Mouse (Mus musculus): ENCODE results near the gene Secisbp2l. TPM values are rescaled to one million over a fixed set of nuclear protein-coding genes. Genes with fewer than 3 reads are reported as not detected.

Gene Secisbp2l
- total RNA-seq, 2 experiments from 2014 or later, result 94.4 to 97.7 TPM

- no peak for TF ChIP-seq CTCF (conservative IDR thresholded peaks at IDR 0.05)
- no peak overlapping the region for H3K27ac ChIP-seq
Measured at GRCm38 (mm10) chr2:125724546-125725114, 58.0 kb downstream of the Secisbp2l start.

GRCm38 (mm10) chr2:125724086-125724430 is 58.6 kb downstream of the Secisbp2l start, which contains the start of gene Shc4:
Gene Shc4, minus strand, starts transcription at chr2:125724148.
- no peak for TF ChIP-seq CTCF (conservative IDR thresholded peaks at IDR 0.05)
- Histone ChIP-seq H3K27ac (0 out of 2 replicates have a peak within 1 kb of the TSS, but pooled peaks have one; percentile 43), H3K4me3 (peak within 1 kb of the TSS; percentile 60)
- no peak for DNase-seq (ENCODE audit: low spot score in 2 of 2)

More at GRCm38 (mm10) chr2:125724546-125725114, 58.0 kb downstream of the Secisbp2l start:
- no peak for DNase-seq (ENCODE audit: low spot score in 2 of 2)
- H3K4me3 ChIP-seq, result peak overlapping the region; percentile 60; the same call in 1 of the 2 replicates

GRCm38 (mm10) chr2:125723408-125724085 is 59.1 kb downstream of the Secisbp2l start:
- DNase-seq (ENCODE audit: low spot score in 2 of 2), result no peak
- peak; percentile 55 for TF ChIP-seq CTCF (conservative IDR thresholded peaks at IDR 0.05)
- peak overlapping the region; percentile 60 for H3K4me3 ChIP-seq
- 0 out of 2 replicates have a peak overlapping the region, but pooled peaks have one; percentile 43 for H3K27ac ChIP-seq

GRCm38 (mm10) chr2:125723086-125723407 is 59.6 kb downstream of the Secisbp2l start:
- Histone ChIP-seq H3K27ac (0 out of 2 replicates have a peak overlapping the region, but pooled peaks have one; percentile 3), H3K4me3 (peak overlapping the region; percentile 60)
- no peak for TF ChIP-seq CTCF (conservative IDR thresholded peaks at IDR 0.05)
- no peak for DNase-seq (ENCODE audit: low spot score in 2 of 2)

GRCm38 (mm10) chr2:125716599-125716998 is 66.1 kb downstream of the Secisbp2l start:
- DNase-seq (ENCODE audit: low spot score in 2 of 2), result no peak
- no peak for TF ChIP-seq CTCF (conservative IDR thresholded peaks at IDR 0.05)
- Histone ChIP-seq H3K4me3 (no peak overlapping the region), H3K27ac (no peak overlapping the region)

- DNase-seq (ENCODE audit: low spot score in 2 of 2), result no peak
- TF ChIP-seq CTCF (conservative IDR thresholded peaks at IDR 0.05), result no peak
- Histone ChIP-seq H3K27ac (no peak overlapping the region), H3K4me3 (no peak overlapping the region)
Measured at GRCm38 (mm10) chr2:125706510-125706921, 76.2 kb downstream of the Secisbp2l start.

- H3K27ac ChIP-seq, result no peak overlapping the region
- TF ChIP-seq CTCF (conservative IDR thresholded peaks at IDR 0.05), result no peak
- H3K4me3 ChIP-seq, result no peak overlapping the region
- DNase-seq (ENCODE audit: low spot score in 2 of 2), result no peak
Measured at GRCm38 (mm10) chr2:125704907-125705631, 77.6 kb downstream of the Secisbp2l start.

GRCm38 (mm10) chr2:125702851-125703250 is 79.8 kb downstream of the Secisbp2l start:
- DNase-seq (ENCODE audit: low spot score in 2 of 2), result no peak
- Histone ChIP-seq H3K4me3 (no peak overlapping the region), H3K27ac (no peak overlapping the region)
- TF ChIP-seq CTCF (conservative IDR thresholded peaks at IDR 0.05), result no peak

- TF ChIP-seq CTCF (conservative IDR thresholded peaks at IDR 0.05), result no peak
- Histone ChIP-seq H3K4me3 (no peak overlapping the region), H3K27ac (no peak overlapping the region)
- DNase-seq (ENCODE audit: low spot score in 2 of 2), result no peak
Measured at GRCm38 (mm10) chr2:125701606-125702005, 81.1 kb downstream of the Secisbp2l start.

GRCm38 (mm10) chr2:125696219-125696618 is 86.5 kb downstream of the Secisbp2l start:
- no peak for DNase-seq (ENCODE audit: low spot score in 2 of 2)
- 0 out of 2 replicates have a peak overlapping the region, but pooled peaks have one; percentile 18 for H3K27ac ChIP-seq
- no peak for TF ChIP-seq CTCF (conservative IDR thresholded peaks at IDR 0.05)
- H3K4me3 ChIP-seq, result no peak overlapping the region

- DNase-seq (ENCODE audit: low spot score in 2 of 2), result no peak
- no peak for TF ChIP-seq CTCF (conservative IDR thresholded peaks at IDR 0.05)
- Histone ChIP-seq H3K4me3 (no peak overlapping the region), H3K27ac (no peak overlapping the region)
Measured at GRCm38 (mm10) chr2:125694798-125695197, 87.9 kb downstream of the Secisbp2l start.

- no peak overlapping the region for H3K27ac ChIP-seq
- no peak for DNase-seq (ENCODE audit: low spot score in 2 of 2)
- H3K4me3 ChIP-seq, result no peak overlapping the region
- no peak for TF ChIP-seq CTCF (conservative IDR thresholded peaks at IDR 0.05)
Measured at GRCm38 (mm10) chr2:125692010-125692409, 90.7 kb downstream of the Secisbp2l start.

Other genes starting within 250 kb of the Secisbp2l start
- 1 to 10 TPM; 3.2 to 4.1 TPM for gene Cep152, start 157.8 kb downstream of the Secisbp2l start, total RNA-seq (2021)
- gene Eid1, start 109.8 kb downstream of the Secisbp2l start, total RNA-seq (2021), result 100 to 1,000 TPM; 246 to 261 TPM
- gene Shc4, start 58.7 kb downstream of the Secisbp2l start, total RNA-seq (2021), result 1 to 10 TPM; 4.1 to 4.2 TPM
- 10 to 100 TPM; 25.8 to 26.0 TPM for gene Galk2, start 76.2 kb upstream of the Secisbp2l start, total RNA-seq (2021)
- gene Cops2, start 76.3 kb upstream of the Secisbp2l start, total RNA-seq (2021), result 100 to 1,000 TPM; 111 to 119 TPM

Measured in layer of hippocampus, adult 2 months (tissue).